Mouse (Mus musculus) bone marrow macrophage, adult 2 months (primary cell): ENCODE data around the gene Pex16. TPM values are rescaled to one million over a fixed set of nuclear protein-coding genes. Genes with fewer than 3 reads are reported as not detected.

Source experiments
- H3K27ac ChIP-seq: 2 replicates; pipeline ENCODE4 v1.5.1; 2012; ENCODE audit warnings: low read depth, low read length; ENCODE audit not compliant: insufficient read depth
- H3K4me1 ChIP-seq: 2 replicates; pipeline ENCODE4 v1.6.1; 2012; ENCODE audit warnings: low read length; ENCODE audit not compliant: control insufficient read depth, insufficient read depth
- H3K4me3 ChIP-seq: 2 replicates; pipeline ENCODE4 v1.5.1; 2012; ENCODE audit warnings: mild to moderate bottlenecking, low read length, moderate library complexity; ENCODE audit not compliant: insufficient read depth
- CTCF ChIP-seq: IDR thresholded peaks from 2 replicates; pipeline ENCODE4 v1.5.1; 2012; ENCODE audit warnings: low read depth, mild to moderate bottlenecking, low read length, moderate library complexity
- POLR2A ChIP-seq: IDR thresholded peaks from 2 replicates; pipeline ENCODE4 v1.6.1; 2012; ENCODE audit warnings: mild to moderate bottlenecking, low read depth, low read length, borderline replicate concordance
- polyA plus RNA-seq: library from polyadenylated mRNA; stranded (reverse); fragments of >200 nt; gene quantifications from 2 replicates; pipeline ENCODE4 v1.2.4, GENCODE M21; 2012; ENCODE audit not compliant: missing spikeins, insufficient read depth, insufficient read length

Pex16 gene
- polyA plus RNA-seq, 1 experiment, result 14.3 TPM

- H3K27ac ChIP-seq, result no peak overlapping the region
- H3K4me1 ChIP-seq, result no peaks in the 10 kb centered on the region
- H3K4me3 ChIP-seq, result no peak overlapping the region
- no peak for TF ChIP-seq CTCF
- TF ChIP-seq POLR2A, result no peak
Measured at GRCm38 (mm10) chr2:92349589-92350425, 24.7 kb upstream of the Pex16 start.

DNA sequence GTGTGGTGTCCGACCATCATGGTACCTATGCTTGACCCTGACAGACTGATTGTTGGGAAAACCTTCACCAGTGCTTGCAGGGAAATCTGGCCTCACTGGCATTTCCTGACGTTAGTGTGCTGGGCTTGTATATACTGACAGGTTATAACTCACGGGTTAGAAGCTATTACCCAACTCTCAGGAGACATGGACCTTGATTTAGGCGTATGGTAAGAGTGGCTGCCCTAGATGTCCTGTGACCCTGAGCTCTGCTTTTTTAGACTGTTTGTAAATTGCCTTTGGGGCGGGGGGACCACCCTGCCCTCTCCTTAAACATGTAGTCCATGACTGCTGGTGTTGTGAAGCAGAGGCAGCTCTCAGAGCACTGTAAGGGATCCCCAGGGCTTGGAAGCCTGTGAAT lies 23.8 kb upstream of the Pex16 start:
- no peak overlapping the region for H3K27ac ChIP-seq
- H3K4me1 ChIP-seq, result no peaks in the 10 kb centered on the region
- TF ChIP-seq POLR2A (no peak), CTCF (no peak)
- H3K4me3 ChIP-seq, result no peak overlapping the region

GRCm38 (mm10) chr2:92353402-92353801 lies 21.1 kb upstream of the Pex16 start:
- Histone ChIP-seq H3K27ac (no peak overlapping the region), H3K4me3 (no peak overlapping the region), H3K4me1 (no peaks in the 10 kb centered on the region)
- no peak for TF ChIP-seq CTCF
- TF ChIP-seq POLR2A, result no peak

- no peaks in the 10 kb centered on the region for H3K4me1 ChIP-seq
- H3K27ac ChIP-seq, result no peak overlapping the region
- TF ChIP-seq POLR2A (no peak), CTCF (no peak)
Measured at GRCm38 (mm10) chr2:92354224-92354623, 20.3 kb upstream of the Pex16 start.

DNA sequence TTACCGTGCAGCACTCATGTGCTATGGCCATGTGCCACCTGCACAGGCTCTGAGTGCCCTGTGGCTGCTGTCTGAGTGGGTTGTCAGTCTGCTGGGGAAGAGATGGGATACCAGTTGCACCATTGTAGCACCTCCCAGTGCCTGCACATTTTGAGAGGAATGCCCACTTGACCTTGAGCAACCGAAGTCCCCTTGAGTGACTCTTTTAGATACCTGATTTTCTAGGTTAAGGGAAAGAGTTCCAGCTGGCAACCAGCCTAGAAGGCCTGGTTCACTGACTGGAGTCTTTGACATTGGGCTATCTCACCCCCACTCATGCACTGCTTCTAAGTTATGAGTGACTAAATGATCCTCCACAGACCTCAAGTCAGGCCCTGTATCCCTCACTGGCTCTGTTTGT lies 15.2 kb upstream of the Pex16 start:
- TF ChIP-seq POLR2A (no peak), CTCF (no peak)
- Histone ChIP-seq H3K4me3 (no peak overlapping the region), H3K27ac (no peak overlapping the region), H3K4me1 (no peaks in the 10 kb centered on the region)

More at GRCm38 (mm10) chr2:92354224-92354623, 20.3 kb upstream of the Pex16 start:
- H3K4me3 ChIP-seq, result no peak overlapping the region

GRCm38 (mm10) chr2:92360186-92360823 lies 14.2 kb upstream of the Pex16 start:
- H3K27ac ChIP-seq, result no peak overlapping the region
- TF ChIP-seq POLR2A (no peak), CTCF (no peak)

GRCm38 (mm10) chr2:92360893-92361292 lies 13.6 kb upstream of the Pex16 start:
- no peak overlapping the region for H3K4me3 ChIP-seq
- TF ChIP-seq POLR2A (no peak), CTCF (no peak)
- no peaks in the 10 kb centered on the region for H3K4me1 ChIP-seq
- H3K27ac ChIP-seq, result no peak overlapping the region

More at GRCm38 (mm10) chr2:92360186-92360823, 14.2 kb upstream of the Pex16 start:
- Histone ChIP-seq H3K4me1 (no peaks in the 10 kb centered on the region), H3K4me3 (no peak overlapping the region)

DNA sequence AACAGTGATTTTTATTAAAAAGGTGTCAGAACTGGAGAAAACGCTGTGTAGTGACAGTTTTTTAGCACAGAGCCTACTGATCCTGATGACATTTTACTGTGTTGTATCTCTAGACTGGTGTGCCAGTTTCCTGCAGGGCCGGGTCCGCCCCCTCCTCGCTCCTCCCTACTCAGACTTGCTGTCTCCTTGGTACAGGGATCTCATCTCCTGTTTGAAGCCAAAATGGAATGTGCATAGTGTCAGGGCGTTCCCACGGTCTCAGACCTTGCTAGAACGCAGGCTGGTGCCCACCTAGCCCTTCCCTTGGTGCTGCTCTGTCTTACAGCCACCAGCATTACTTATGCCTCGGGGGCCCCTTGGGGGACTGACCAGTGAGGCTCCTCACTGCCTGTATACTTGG lies 12.7 kb upstream of the Pex16 start:
- TF ChIP-seq CTCF (no peak), POLR2A (no peak)
- H3K4me3 ChIP-seq, result no peak overlapping the region
- H3K27ac ChIP-seq, result no peak overlapping the region
- H3K4me1 ChIP-seq, result no peaks in the 10 kb centered on the region

DNA sequence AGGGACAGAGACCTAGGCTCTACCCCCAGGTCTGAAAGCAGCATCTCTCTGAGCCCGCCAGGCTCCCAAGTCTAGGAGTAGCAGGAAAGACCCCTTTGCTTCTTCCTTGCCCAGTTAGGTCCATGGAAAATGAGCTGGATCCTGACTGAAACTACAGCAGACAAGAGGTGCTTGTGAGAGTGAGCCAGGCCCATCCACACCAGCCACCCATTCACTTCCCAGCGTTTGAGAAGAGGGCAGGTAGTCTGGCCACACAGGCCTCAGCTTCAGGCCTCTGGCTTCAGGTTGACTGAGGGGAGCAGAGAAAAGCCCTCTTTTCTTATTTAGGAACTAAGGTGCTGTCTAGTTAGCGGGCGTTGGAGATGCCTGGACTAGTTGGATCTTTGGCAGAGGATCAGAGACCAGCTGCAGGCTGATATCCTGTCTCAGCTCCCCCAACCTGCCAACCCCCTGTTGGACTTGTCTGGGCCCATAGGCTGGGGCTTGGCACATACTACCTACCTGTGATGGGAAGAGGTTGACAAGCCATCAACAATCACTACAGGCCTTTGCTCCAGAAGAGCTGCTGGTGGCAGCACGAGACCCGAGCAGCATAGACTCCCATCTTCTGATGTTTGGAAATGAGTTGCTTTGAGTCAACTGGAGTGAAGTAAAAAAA lies 11.8 kb upstream of the Pex16 start:
- no peak for TF ChIP-seq CTCF
- H3K4me1 ChIP-seq, result no peaks in the 10 kb centered on the region
- H3K4me3 ChIP-seq, result no peak overlapping the region
- no peak overlapping the region for H3K27ac ChIP-seq

DNA sequence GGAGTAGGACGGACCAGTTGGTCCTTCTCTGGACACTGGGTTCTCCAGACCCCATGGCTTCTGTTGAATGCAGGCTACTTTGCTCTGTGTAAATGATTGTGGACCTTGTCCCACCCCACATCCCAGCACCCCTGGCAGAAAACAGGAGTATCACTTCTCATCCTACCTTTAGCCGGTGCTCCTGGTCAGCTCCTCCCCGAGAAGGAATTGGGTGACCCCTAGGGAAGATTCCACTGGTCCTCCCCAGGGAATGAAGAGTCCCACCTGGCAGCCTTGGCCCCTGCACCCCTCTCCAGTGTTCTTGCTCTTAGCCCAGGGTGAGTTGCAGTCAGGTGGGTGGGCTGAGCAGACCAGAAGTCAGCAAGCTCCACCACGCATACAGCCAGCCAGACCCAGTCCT lies 10.4 kb upstream of the Pex16 start:
- H3K4me1 ChIP-seq, result no peaks in the 10 kb centered on the region
- no peak for TF ChIP-seq CTCF
- TF ChIP-seq POLR2A, result no peak
- H3K27ac ChIP-seq, result no peak overlapping the region
- H3K4me3 ChIP-seq, result no peak overlapping the region

GRCm38 (mm10) chr2:92365568-92365967 lies 8.9 kb upstream of the Pex16 start:
- Histone ChIP-seq H3K4me3 (no peak overlapping the region), H3K4me1 (no peaks in the 10 kb centered on the region), H3K27ac (no peak overlapping the region)
- TF ChIP-seq CTCF, result no peak
- no peak for TF ChIP-seq POLR2A
